Mouse (Mus musculus): ENCODE results near the gene C2cd4d.

- TF ChIP-seq POLR2A (IDR thresholded peaks at IDR 0.05; ENCODE audit: extremely low read depth, insufficient read depth, low read length) (no peak), CTCF (IDR thresholded peaks at IDR 0.05; ENCODE audit: low read depth, low read length) (no peak)
Measured at GRCm38 (mm10) chr3:94341959-94342422, 20.2 kb upstream of the C2cd4d start, which contains the start of gene Them5.

Data from liver, adult 2 months (tissue).